Mouse (Mus musculus) ES-CJ7 (cell line): ENCODE results near the gene Birc6.
A peak's percentile ranks its signal among the peaks of the same experiment; 100 is the strongest.
"Not testable (repeated sequence)": the region's sequence is repeated elsewhere in the genome, so short reads cannot be mapped to it uniquely, and the experiment has no call there.

Experiments
- DNase-seq: peaks from one replicate; pipeline ENCODE4 v3.0.0; 2011; ENCODE audit warnings: low read depth, low spot score

Birc6 gene

DNA sequence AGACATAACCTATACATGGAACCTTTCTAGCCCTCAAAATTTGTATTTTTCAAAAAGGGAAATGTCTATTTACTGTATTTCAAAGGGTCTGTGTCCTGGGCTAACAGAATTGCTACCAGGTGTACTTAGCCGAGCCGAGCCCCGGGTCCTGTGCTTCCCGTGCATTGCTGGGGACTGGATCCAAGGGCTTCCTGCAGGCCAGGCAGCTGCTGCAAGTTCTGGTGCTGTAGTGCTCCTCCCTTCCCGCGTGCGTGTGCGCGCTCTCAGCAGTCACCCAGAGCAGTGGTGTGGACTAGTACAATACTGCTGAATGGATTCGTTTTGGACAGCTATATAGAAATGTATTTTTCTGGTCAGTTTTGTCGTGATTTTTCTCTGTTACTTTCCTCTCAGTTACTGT lies 31.8 kb downstream of the Birc6 start:
- no peak for DNase-seq

GRCm38 (mm10) chr17:74564151-74564550 lies 36.1 kb downstream of the Birc6 start:
- no peak for DNase-seq

GRCm38 (mm10) chr17:74569219-74569618 lies 41.1 kb downstream of the Birc6 start:
- no peak for DNase-seq

GRCm38 (mm10) chr17:74570585-74570984 lies 42.5 kb downstream of the Birc6 start:
- no peak for DNase-seq

DNA sequence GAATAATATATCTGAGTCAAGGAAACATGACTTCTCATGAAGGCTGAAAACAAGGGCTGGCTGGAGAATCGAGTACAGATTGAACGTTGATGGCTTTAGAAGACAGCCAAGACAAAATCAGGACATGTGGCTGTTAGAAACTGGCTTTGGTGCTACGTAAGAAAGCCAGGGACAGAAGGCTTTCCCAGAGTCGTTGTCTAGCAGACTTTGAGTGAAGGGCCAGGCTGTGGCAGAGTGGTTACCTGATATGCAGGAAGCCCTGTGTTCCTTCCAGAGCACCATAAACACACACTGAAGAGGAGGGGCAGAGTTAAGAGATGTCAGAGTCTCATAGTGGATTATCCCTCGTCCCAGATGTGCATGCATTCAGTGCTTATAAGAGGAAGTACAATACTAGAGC lies 49.1 kb downstream of the Birc6 start:
- no peak for DNase-seq

DNA sequence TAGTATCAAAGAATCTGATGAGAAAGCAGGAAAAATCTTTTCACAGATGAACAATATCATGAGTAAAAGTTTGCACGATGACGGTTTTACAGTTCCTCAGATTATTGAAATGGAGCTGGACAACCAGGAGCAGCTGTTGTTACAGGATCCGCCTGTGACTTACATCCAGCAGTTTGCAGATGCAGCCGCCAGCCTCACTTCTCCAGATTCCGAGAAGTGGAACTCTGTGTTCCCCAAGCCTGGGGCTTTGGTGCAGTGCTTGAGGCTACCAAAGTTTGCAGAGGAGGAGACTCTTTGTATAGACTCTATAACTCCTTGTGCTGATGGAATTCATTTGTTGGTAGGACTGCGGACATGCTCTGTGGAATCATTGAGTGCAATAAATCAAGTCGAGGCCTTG lies 51.5 kb downstream of the Birc6 start:
- DNase-seq, result no peak

GRCm38 (mm10) chr17:74580738-74581137 lies 52.6 kb downstream of the Birc6 start:
- no peak for DNase-seq

DNA sequence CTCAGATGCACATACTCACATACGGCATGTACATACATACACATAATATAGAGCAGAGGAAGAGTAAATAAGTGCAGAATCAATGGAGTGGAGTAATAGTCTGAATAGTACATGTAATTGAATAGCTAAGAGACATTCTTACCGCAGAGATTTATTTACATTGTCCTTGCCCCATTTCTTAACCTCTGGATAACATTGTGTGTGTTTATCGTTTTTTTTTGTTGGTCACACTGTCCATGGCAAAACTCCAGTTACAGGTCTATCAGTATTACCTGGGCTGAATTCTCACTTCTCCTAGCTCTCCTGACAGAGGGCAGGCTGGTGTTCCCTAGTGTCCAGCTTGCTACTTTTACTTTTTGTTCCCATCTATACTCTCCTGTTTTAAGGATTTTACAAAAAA lies 58.7 kb downstream of the Birc6 start:
- DNase-seq, result no peak

- DNase-seq, result no peak
These were observed 70.8 kb downstream of the Birc6 start for GRCm38 (mm10) chr17:74598908-74599307.

- DNase-seq, result no peak
These were observed 71.3 kb downstream of the Birc6 start for GRCm38 (mm10) chr17:74599396-74599795.

DNA sequence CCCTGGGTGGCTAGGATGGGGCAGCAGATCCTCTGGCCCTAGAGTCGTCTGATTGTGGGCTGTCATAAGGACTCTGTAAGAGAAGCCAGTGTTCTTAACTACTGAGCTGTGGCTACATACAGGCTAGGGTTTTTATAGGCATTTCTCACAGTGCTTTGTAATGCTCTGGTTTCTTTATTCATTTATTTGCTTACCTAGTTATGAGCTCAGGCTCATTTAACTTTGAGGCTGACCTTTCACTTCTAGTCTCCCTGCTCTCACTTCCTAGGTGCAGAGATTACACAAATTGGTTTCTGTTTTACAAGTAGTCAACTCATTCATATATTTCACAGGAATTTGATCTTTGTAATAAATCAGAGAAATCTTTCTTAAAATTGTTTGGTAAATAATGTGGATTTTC lies 73.1 kb downstream of the Birc6 start:
- no peak for DNase-seq

DNA sequence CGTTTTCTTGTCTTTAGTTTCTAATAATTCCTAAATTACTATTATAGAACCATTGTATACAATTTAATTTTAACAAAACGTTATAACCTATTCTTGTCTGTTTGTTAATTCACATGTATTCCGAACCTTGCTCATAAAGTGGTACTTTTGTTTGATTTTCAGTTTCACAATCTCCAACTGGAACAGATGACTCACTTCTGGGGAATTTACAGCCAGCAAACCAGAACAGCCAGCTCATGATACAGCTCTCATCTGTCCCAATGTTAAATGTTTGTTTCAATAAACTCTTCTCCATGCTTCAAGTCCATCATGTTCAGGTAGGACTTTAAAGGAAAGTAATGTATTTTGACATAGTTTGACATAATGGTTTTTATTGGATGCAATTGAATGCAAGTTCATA lies 102.7 kb downstream of the Birc6 start:
- DNase-seq, result no peak

DNA sequence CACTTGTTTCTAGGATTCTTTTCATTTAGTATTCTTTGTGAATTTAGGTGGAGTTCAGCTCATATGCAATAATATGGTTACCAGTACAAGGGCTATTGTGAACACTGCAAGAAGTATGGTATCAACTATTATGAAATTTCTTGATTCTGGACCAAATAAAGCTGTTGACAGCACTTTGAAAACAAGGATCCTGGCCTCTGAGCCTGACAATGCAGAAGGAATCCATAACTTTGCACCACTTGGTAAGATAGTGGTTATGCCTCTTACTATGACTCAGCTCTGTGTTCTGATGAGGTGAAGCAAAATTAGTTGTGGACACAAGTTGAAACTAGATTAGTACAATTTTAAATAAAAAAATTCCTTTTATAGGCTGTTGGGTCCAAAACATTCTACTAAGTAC lies 114.3 kb downstream of the Birc6 start:
- DNase-seq, result no peak

- no peak for DNase-seq
These were observed 130.3 kb downstream of the Birc6 start for GRCm38 (mm10) chr17:74658362-74658761.

GRCm38 (mm10) chr17:74668010-74668409 lies 139.9 kb downstream of the Birc6 start:
- no peak for DNase-seq

DNA sequence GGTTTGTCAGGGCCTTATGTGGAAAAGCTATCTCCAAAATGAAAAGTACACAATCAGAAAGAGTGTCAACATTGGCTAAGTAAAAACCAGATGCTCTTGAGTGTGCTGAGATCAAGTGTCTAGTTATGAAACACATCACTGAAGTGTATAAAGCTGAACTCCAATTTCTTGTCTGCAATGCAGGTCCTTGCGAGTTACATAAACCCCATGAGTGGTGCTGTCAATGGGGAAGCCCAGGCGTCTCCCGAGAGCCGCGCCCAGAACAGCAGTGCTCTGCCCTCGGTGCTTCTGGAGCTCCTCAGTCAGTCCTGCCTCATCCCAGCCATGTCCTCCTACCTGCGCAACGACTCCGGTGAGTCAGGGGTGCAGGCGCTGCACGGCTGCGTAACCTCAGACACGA lies 141.9 kb downstream of the Birc6 start:
- DNase-seq, result no peak

DNA sequence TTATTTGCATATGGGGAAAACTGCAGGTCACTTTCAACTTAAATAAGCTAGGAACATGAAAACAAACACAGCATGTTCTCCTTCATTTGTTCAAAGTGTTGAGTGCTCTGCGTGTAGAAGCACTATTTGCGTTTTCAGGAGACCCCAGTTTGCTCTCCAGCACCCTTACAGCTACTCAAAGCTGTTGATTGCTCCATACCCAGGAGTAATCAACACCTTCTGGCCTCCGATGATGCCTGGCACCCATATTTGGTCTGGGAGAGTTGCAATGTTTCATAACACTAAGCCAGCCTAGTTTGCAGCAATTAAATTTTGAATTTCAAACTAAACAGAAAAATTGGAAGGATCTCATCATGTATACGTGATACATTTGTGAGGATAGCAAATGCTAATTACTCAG lies 144.4 kb downstream of the Birc6 start:
- DNase-seq, result no peak

DNA sequence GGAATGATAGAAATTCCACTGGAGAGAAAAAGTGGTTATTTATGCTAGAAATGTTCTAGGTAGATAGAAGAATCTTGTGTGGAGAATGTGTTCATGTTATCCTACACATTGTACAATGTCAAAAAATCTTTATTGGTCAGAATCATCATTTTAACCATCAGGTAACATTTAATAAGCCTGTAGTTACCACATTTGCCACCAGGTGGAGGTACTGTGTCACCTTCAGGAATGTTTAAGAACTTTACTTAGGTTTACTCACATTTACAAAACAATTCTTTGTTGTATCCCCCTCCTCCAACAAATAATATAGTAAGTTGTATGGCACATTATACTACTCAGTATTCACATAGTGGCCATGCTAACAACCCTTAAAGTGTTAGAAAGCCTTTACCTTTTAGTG lies 145.2 kb downstream of the Birc6 start:
- DNase-seq, result peak; percentile 38

GRCm38 (mm10) chr17:74678061-74678460 lies 150.0 kb downstream of the Birc6 start:
- DNase-seq, result no peak

GRCm38 (mm10) chr17:74684927-74685326 lies 156.8 kb downstream of the Birc6 start:
- DNase-seq, result no peak

DNA sequence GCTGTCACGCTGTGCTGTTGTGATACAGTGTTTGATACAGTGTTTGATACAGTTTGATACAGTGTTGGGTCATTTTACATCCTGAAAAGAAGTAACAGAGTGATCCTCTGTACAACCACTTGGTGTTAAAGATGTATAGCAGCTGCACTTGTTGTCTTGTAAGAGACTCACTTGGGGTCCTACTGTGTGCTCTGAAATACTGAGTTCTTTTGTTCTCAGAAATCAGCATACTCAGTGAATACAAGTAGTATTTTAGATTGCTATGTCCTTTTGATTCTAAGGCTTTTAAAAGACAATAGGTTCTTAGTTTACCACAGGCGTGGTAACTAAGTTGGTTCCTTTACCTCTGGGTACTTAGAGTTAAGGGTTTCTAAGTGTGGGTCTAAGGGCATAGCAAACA lies 160.5 kb downstream of the Birc6 start:
- DNase-seq, result peak; percentile 66

GRCm38 (mm10) chr17:74689406-74689805 lies 161.3 kb downstream of the Birc6 start:
- DNase-seq, result no peak

DNA sequence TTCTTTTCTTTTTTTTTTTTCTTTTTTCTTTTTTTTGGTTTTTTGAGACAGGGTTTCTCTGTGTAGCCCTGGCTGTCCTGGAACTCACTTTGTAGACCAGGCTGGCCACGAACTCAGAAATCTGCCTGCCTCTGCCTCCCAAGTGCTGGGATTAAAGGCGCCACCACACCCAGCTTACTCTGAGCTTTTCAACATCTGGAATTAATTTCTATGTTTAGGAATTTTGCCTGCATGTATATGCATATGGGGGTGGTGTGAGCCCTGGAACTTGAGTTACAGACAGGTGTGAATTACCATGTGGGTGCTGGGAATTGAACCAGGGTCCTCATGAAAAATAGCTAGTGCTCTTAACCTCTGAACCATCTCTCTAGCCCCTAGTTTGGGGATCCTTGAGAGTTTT lies 173.6 kb downstream of the Birc6 start:
- DNase-seq, result not testable (repeated sequence)

- DNase-seq, result no peak
These were observed 177.4 kb downstream of the Birc6 start for GRCm38 (mm10) chr17:74705480-74705879.

- no peak for DNase-seq
These were observed 178.5 kb downstream of the Birc6 start for GRCm38 (mm10) chr17:74706593-74706992.
